8 mouse cellular contexts compared by ENCODE assay signal in the genomic region with DNA sequence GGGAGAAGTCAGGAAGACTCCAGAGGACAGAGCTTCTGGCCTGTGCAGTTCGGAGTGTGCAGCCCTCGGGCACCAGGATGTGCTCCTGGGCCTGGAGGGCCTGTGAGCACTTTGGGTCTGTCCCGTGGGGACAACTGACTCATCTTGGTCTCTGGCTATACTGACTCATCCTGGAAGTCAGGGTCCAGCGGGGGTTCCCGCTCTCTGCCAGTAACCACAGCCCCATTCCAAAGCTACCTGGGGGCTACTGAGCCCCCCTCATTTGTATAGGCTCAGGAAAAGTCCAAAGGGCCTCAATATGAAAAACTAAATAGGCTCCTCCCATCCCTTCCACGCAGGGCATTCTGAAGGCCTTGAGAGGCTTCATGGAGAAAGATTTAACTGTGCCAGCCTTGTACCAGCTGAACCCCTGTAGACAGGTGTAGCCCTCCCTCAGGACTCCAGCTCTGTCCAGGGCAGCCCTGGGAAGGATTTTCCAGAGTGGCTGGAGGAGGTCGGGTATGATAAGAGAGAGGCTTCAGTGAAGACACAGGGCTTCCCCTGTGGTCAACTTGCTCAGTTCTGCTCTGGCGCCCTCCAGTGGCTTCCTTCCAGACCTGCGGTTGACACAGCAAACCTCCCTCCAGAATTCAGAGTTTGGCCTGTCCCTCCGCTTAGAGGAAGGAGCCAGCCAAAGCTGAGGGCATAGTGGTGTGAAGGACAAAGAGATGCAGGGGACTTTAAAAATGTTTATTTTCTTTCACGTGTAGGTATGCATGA. TPM values are rescaled to one million over a fixed set of nuclear protein-coding genes. Genes with fewer than 3 reads are reported as not detected.
DNase-seq lines count a peak whose midpoint lies in the region; ATAC-seq lines count a peak whose summit lies in the region.

No protein-coding gene starts in this region.

- H3K4me2 ChIP-seq in hindbrain, embryonic 13.5 days, result no peak overlapping the region
- no peak overlapping the region for H3K4me2 ChIP-seq in stomach, embryonic 16.5 days (ENCODE audit: low read depth, low read length)

- H3K27ac ChIP-seq in hindbrain, embryonic 10.5 days, result peak overlapping the region; percentile 53
- H3K27ac ChIP-seq in hindbrain, embryonic 13.5 days, result no peak overlapping the region
- no peak overlapping the region for H3K27ac ChIP-seq in stomach, embryonic 16.5 days (ENCODE audit: low read length)

- H3K4me3 ChIP-seq in hindbrain, embryonic 10.5 days, result no peak overlapping the region
- H3K4me3 ChIP-seq in hindbrain, embryonic 13.5 days, result no peak overlapping the region
- H3K4me3 ChIP-seq in stomach, embryonic 16.5 days (replicated peaks; ENCODE audit: low read length), result no peak overlapping the region

- no peaks in the 10 kb centered on the region for H3K36me3 ChIP-seq in hindbrain, embryonic 10.5 days
- no peaks in the 10 kb centered on the region for H3K36me3 ChIP-seq in hindbrain, embryonic 13.5 days
- no peaks in the 10 kb centered on the region for H3K36me3 ChIP-seq in stomach, embryonic 16.5 days (ENCODE audit: control insufficient read depth, insufficient read depth, low read length)

- no peaks in the 10 kb centered on the region for H3K9me3 ChIP-seq in hindbrain, embryonic 10.5 days
- H3K9me3 ChIP-seq in hindbrain, embryonic 13.5 days, result no peaks in the 10 kb centered on the region
- H3K9me3 ChIP-seq in stomach, embryonic 16.5 days (replicated peaks; ENCODE audit: control insufficient read depth, low read length), result no peaks in the 10 kb centered on the region

- WGBS in hindbrain, embryonic 10.5 days, result 41% methylated on average over 11 of the region's 11 CpGs
- 47% methylated on average over 11 of the region's 11 CpGs for WGBS in hindbrain, embryonic 13.5 days
- 42% methylated on average over 11 of the region's 11 CpGs for WGBS in stomach, embryonic 16.5 days

- H3K9ac ChIP-seq in hindbrain, embryonic 13.5 days, result no peak overlapping the region; the same call in 1 of the 2 replicates
- peak overlapping the region; percentile 58; the same call in 1 of the 2 replicates for H3K9ac ChIP-seq in stomach, embryonic 16.5 days (ENCODE audit: low read length)

- ATAC-seq in hindbrain, embryonic 13.5 days (ENCODE audit: low FRiP score), result no peak
- peak; percentile 53; the same call in 1 of the 2 replicates for ATAC-seq in stomach, embryonic 16.5 days (ENCODE audit: insufficient read depth, low FRiP score)

- H3K4me1 ChIP-seq in hindbrain, embryonic 10.5 days (replicated peaks), result peaks cover 16% of the 10 kb centered on the region
- peaks cover 17% of the 10 kb centered on the region for H3K4me1 ChIP-seq in hindbrain, embryonic 13.5 days (replicated peaks)
- H3K4me1 ChIP-seq in stomach, embryonic 16.5 days (ENCODE audit: control insufficient read depth, insufficient read depth, low read length), result peaks cover 6% of the 10 kb centered on the region

- peak; percentile 82 for DNase-seq in hindbrain, embryonic 10.5 days (ENCODE audit: low spot score)
- DNase-seq in cerebellum, postnatal 4 days (ENCODE audit: low spot score in 2 of 2), result peak; percentile 77 to 90
- DNase-seq in gastrocnemius, postnatal 4 days (ENCODE audit: low spot score in 2 of 2), result peak; percentile 89 to 91
- DNase-seq in kidney, adult 9 months, result peak; percentile 79
- peak; percentile 76 for DNase-seq in liver
- peak; percentile 80 for DNase-seq in neural tube, embryonic 10.5 days (ENCODE audit: extremely low spot score, low spot score)

- H3K27me3 ChIP-seq in hindbrain, embryonic 10.5 days (ENCODE audit: insufficient read depth, poor library complexity, severe bottlenecking), result no peaks in the 10 kb centered on the region
- no peaks in the 10 kb centered on the region for H3K27me3 ChIP-seq in hindbrain, embryonic 13.5 days
- H3K27me3 ChIP-seq in stomach, embryonic 16.5 days (ENCODE audit: control insufficient read depth, insufficient read depth, low read length), result no peaks in the 10 kb centered on the region

RNA-seq across cellular contexts. Expression of a gene that starts 22.5 kb away (rescaled TPM):
- polyA plus RNA-seq in hindbrain, embryonic 10.5 days (2016; fragmentation: Nextera tagmentation; extraction: Ambion mirVana), result 1.8 and 2.0 TPM in 2 replicates
- 2.9 and 4.8 TPM in 2 replicates for polyA plus RNA-seq in hindbrain, embryonic 13.5 days (2015; fragmentation: Nextera tagmentation; extraction: Ambion mirVana)
- total RNA-seq in gastrocnemius, postnatal 4 days (2021), result 10 to 100 TPM; 16.3 to 19.6 TPM
- 59.8 and 75.8 TPM in 2 replicates for polyA plus RNA-seq in stomach, embryonic 16.5 days (2015; fragmentation: Nextera tagmentation; extraction: Ambion mirVana)

RNA-seq across cellular contexts. Expression of a gene that starts 23.9 kb away (rescaled TPM):
- polyA plus RNA-seq in hindbrain, embryonic 10.5 days (2016; fragmentation: Nextera tagmentation; extraction: Ambion mirVana), result 28.6 and 36.3 TPM in 2 replicates
- polyA plus RNA-seq in hindbrain, embryonic 13.5 days (2015; fragmentation: Nextera tagmentation; extraction: Ambion mirVana), result 45.7 and 48.1 TPM in 2 replicates
- 100 to 1,000 TPM; 211 to 244 TPM for total RNA-seq in gastrocnemius, postnatal 4 days (2021)
- polyA plus RNA-seq in stomach, embryonic 16.5 days (2015; fragmentation: Nextera tagmentation; extraction: Ambion mirVana), result 66.5 and 66.7 TPM in 2 replicates

RNA-seq across cellular contexts. Expression of a gene that starts 37.1 kb away (rescaled TPM):
- polyA plus RNA-seq in hindbrain, embryonic 10.5 days (2016; fragmentation: Nextera tagmentation; extraction: Ambion mirVana), result 0.19 and 0.21 TPM in 2 replicates
- 0.22 and 0.26 TPM in 2 replicates for polyA plus RNA-seq in hindbrain, embryonic 13.5 days (2015; fragmentation: Nextera tagmentation; extraction: Ambion mirVana)
- total RNA-seq in gastrocnemius, postnatal 4 days (2021), result 1 to 10 TPM; 3.2 to 4.3 TPM
- polyA plus RNA-seq in stomach, embryonic 16.5 days (2015; fragmentation: Nextera tagmentation; extraction: Ambion mirVana), result 0.36 and 0.55 TPM in 2 replicates

RNA-seq across cellular contexts. Expression of a gene that starts 39.5 kb away (rescaled TPM):
- 23.7 and 31.1 TPM in 2 replicates for polyA plus RNA-seq in hindbrain, embryonic 10.5 days (2016; fragmentation: Nextera tagmentation; extraction: Ambion mirVana)
- polyA plus RNA-seq in hindbrain, embryonic 13.5 days (2015; fragmentation: Nextera tagmentation; extraction: Ambion mirVana), result 24.4 and 24.9 TPM in 2 replicates
- total RNA-seq in gastrocnemius, postnatal 4 days (2021), result 10 to 100 TPM; 20.1 to 20.7 TPM
- 22.5 and 24.3 TPM in 2 replicates for polyA plus RNA-seq in stomach, embryonic 16.5 days (2015; fragmentation: Nextera tagmentation; extraction: Ambion mirVana)

RNA-seq across cellular contexts. Expression of a gene that starts 48.6 kb away (rescaled TPM):
- polyA plus RNA-seq in hindbrain, embryonic 10.5 days (2016; fragmentation: Nextera tagmentation; extraction: Ambion mirVana), result 1.8 and 2.0 TPM in 2 replicates
- 2.8 and 3.4 TPM in 2 replicates for polyA plus RNA-seq in hindbrain, embryonic 13.5 days (2015; fragmentation: Nextera tagmentation; extraction: Ambion mirVana)
- 10 to 100 TPM; 33.2 to 37.6 TPM for total RNA-seq in gastrocnemius, postnatal 4 days (2021)
- polyA plus RNA-seq in stomach, embryonic 16.5 days (2015; fragmentation: Nextera tagmentation; extraction: Ambion mirVana), result 9.5 and 10.4 TPM in 2 replicates

Comparison
In these comparisons a context has a peak if more than half of its experiments do, and no peak if none do; other contexts are left out.
1. RNA of a gene that starts 22.5 kb away (polyA plus RNA-seq): 59.8 to 75.8 TPM in stomach, embryonic 16.5 days; 2.9 to 4.8 TPM in hindbrain, embryonic 13.5 days and 1.8 to 2.0 TPM in hindbrain, embryonic 10.5 days; every median in the first group is over 10 times any median in the second.
2. Peak in every context shown above with its lines, with median percentiles within 50 percentile points of each other: DNase-seq.